Mouse (Mus musculus) intestine, embryonic 14.5 days (tissue): ENCODE data around the gene Rgl1. TPM values are rescaled to one million over a fixed set of nuclear protein-coding genes. Genes with fewer than 3 reads are reported as not detected.

Experiments used
- ATAC-seq: fragments of 200-750 bp; cut with Nextera tagmentation; replicated peaks from 2 replicates; pipeline ENCODE4 v1.8.0; 2017; ENCODE audit warnings: low read depth, moderate number of reproducible peaks, moderate TSS enrichment, moderate library complexity; ENCODE audit not compliant: low FRiP score, low TSS enrichment
- DNase-seq: peaks from one replicate; pipeline ENCODE4 v3.0.0-alpha.2; 2018; ENCODE audit warnings: low spot score
- H3K27ac ChIP-seq: fragments of 300-500 bp; sonication (generic); 2 replicates; pipeline ENCODE4 v1.5.1; 2014; ENCODE audit warnings: low read depth, mild to moderate bottlenecking, control low read depth
- H3K27me3 ChIP-seq: fragments of 300-500 bp; sonication (generic); replicated peaks from 2 replicates; pipeline ENCODE4 v1.6.1; 2014; ENCODE audit warnings: low read length, control low read depth; ENCODE audit not compliant: control insufficient read depth, insufficient read depth
- H3K36me3 ChIP-seq: fragments of 300-500 bp; sonication (generic); 2 replicates; pipeline ENCODE4 v1.6.1; 2014; ENCODE audit warnings: low read length, control low read depth; ENCODE audit not compliant: control insufficient read depth, insufficient read depth
- H3K4me1 ChIP-seq: fragments of 300-500 bp; sonication (generic); replicated peaks from 2 replicates; pipeline ENCODE4 v1.6.1; 2014; ENCODE audit warnings: low read length, control low read depth, mixed read lengths; ENCODE audit not compliant: control insufficient read depth, insufficient read depth
- H3K4me2 ChIP-seq: fragments of 300-500 bp; sonication (generic); 2 replicates; pipeline ENCODE4 v1.6.1; 2014; ENCODE audit warnings: low read length
- H3K4me3 ChIP-seq: fragments of 300-500 bp; sonication (generic); 2 replicates; pipeline ENCODE4 v1.5.1; 2014; ENCODE audit warnings: low read depth, low read length, control low read depth, mixed read lengths
- H3K9ac ChIP-seq: fragments of 300-500 bp; sonication (generic); 2 replicates; pipeline ENCODE4 v1.6.1; 2014; ENCODE audit warnings: mild to moderate bottlenecking, low read length
- H3K9me3 ChIP-seq: fragments of 300-500 bp; sonication (generic); 2 replicates; pipeline ENCODE4 v1.6.1; 2016; ENCODE audit warnings: low read length, control low read depth; ENCODE audit not compliant: control insufficient read depth
- WGBS: fragments of 180-500 bp; shearing (Covaris S2); extraction: QIAGEN DNeasy Blood & Tissue Kit; methylation state at CpG from one replicate; pipeline ENCODE4 v1.1.7; 2014; 5-methylcytosine and 5-hydroxymethylcytosine counted together
- polyA plus RNA-seq: library from polyadenylated mRNA; unstranded; fragments of >200 nt; fragmentation: Nextera tagmentation; extraction: Ambion mirVana; gene quantifications from 2 replicates; pipeline ENCODE4 v1.2.1, GENCODE M21; 2014

Gene Rgl1
- polyA plus RNA-seq, 1 experiment from 2014 or later: 50.9 TPM

GRCm38 (mm10) chr1:152677482-152678211 is 88.5 kb downstream of the Rgl1 start:
- Histone ChIP-seq H3K36me3 (no peaks in the 10 kb centered on the region), H3K4me3 (no peak overlapping the region), H3K4me1 (peaks cover 26% of the 10 kb centered on the region), H3K27ac (peak overlapping the region; percentile 75), H3K9me3 (no peaks in the 10 kb centered on the region), H3K9ac (no peak overlapping the region), H3K4me2 (no peak overlapping the region), H3K27me3 (no peaks in the 10 kb centered on the region)
- peak; percentile 55; the same call in 1 of the 2 replicates for ATAC-seq
- WGBS: 46% methylated on average over 12 of the region's 12 CpGs
- peak; percentile 57 for DNase-seq

- no peak for ATAC-seq
- no peak overlapping the region; the same call in 1 of the 2 replicates for H3K27ac ChIP-seq
- no peak for DNase-seq
Observed at GRCm38 (mm10) chr1:152669446-152670180, 96.5 kb downstream of the Rgl1 start.

GRCm38 (mm10) chr1:152660436-152660835 is 105.7 kb downstream of the Rgl1 start:
- 92% methylated on average over 7 of the region's 7 CpGs for WGBS
- Histone ChIP-seq H3K9me3 (no peaks in the 10 kb centered on the region), H3K4me3 (no peak overlapping the region), H3K4me1 (no peaks in the 10 kb centered on the region), H3K9ac (no peak overlapping the region), H3K27ac (no peak overlapping the region), H3K4me2 (no peak overlapping the region), H3K27me3 (no peaks in the 10 kb centered on the region), H3K36me3 (no peaks in the 10 kb centered on the region)
- DNase-seq (no peak), ATAC-seq (no peak)

More at GRCm38 (mm10) chr1:152669446-152670180, 96.5 kb downstream of the Rgl1 start:
- 59% methylated on average over 8 of the region's 8 CpGs for whole genome bisulfite sequencing
- H3K4me3 ChIP-seq: no peak overlapping the region
- peaks cover 9% of the 10 kb centered on the region for H3K4me1 ChIP-seq
- H3K27me3 ChIP-seq: no peaks in the 10 kb centered on the region
- no peak overlapping the region for H3K4me2 ChIP-seq
- no peaks in the 10 kb centered on the region for H3K9me3 ChIP-seq
- no peaks in the 10 kb centered on the region for H3K36me3 ChIP-seq
- H3K9ac ChIP-seq: no peak overlapping the region

- Histone ChIP-seq H3K9ac (no peak overlapping the region), H3K36me3 (no peaks in the 10 kb centered on the region), H3K27me3 (no peaks in the 10 kb centered on the region), H3K4me1 (no peaks in the 10 kb centered on the region), H3K9me3 (no peaks in the 10 kb centered on the region), H3K27ac (no peak overlapping the region), H3K4me2 (no peak overlapping the region), H3K4me3 (no peak overlapping the region)
- 87% methylated on average over 4 of the region's 4 CpGs for WGBS
- DNase-seq: no peak
- ATAC-seq: no peak
Observed at GRCm38 (mm10) chr1:152659961-152660360, 106.2 kb downstream of the Rgl1 start.

- H3K4me2 ChIP-seq: no peak overlapping the region
- H3K4me3 ChIP-seq: no peak overlapping the region
- no peaks in the 10 kb centered on the region for H3K4me1 ChIP-seq
- H3K27me3 ChIP-seq: no peaks in the 10 kb centered on the region
- H3K9ac ChIP-seq: no peak overlapping the region
- H3K9me3 ChIP-seq: no peaks in the 10 kb centered on the region
- H3K27ac ChIP-seq: no peak overlapping the region
- no peaks in the 10 kb centered on the region for H3K36me3 ChIP-seq
- ATAC-seq: no peak
- no peak for DNase-seq
- WGBS: 88% methylated on average over 6 of the region's 6 CpGs
Observed at GRCm38 (mm10) chr1:152656601-152657000, 109.5 kb downstream of the Rgl1 start.

- H3K9me3 ChIP-seq: no peaks in the 10 kb centered on the region
- no peaks in the 10 kb centered on the region for H3K27me3 ChIP-seq
- no peak overlapping the region for H3K27ac ChIP-seq
- DNase-seq (no peak), ATAC-seq (no peak)
- no peak overlapping the region for H3K9ac ChIP-seq
- no peak overlapping the region for H3K4me2 ChIP-seq
- H3K36me3 ChIP-seq: no peaks in the 10 kb centered on the region
- no peak overlapping the region for H3K4me3 ChIP-seq
- 87% methylated on average over 6 of the region's 6 CpGs for WGBS
- H3K4me1 ChIP-seq: no peaks in the 10 kb centered on the region
Observed at GRCm38 (mm10) chr1:152654851-152655250, 111.3 kb downstream of the Rgl1 start.

GRCm38 (mm10) chr1:152651495-152651874 is 114.7 kb downstream of the Rgl1 start:
- WGBS: 69% methylated on average over 1 of the region's 1 CpGs
- Histone ChIP-seq H3K9me3 (no peaks in the 10 kb centered on the region), H3K4me3 (no peak overlapping the region), H3K36me3 (no peaks in the 10 kb centered on the region), H3K4me1 (no peaks in the 10 kb centered on the region), H3K27me3 (no peaks in the 10 kb centered on the region), H3K9ac (no peak overlapping the region), H3K27ac (no peak overlapping the region), H3K4me2 (no peak overlapping the region)
- DNase-seq: no peak
- ATAC-seq: no peak

DNA sequence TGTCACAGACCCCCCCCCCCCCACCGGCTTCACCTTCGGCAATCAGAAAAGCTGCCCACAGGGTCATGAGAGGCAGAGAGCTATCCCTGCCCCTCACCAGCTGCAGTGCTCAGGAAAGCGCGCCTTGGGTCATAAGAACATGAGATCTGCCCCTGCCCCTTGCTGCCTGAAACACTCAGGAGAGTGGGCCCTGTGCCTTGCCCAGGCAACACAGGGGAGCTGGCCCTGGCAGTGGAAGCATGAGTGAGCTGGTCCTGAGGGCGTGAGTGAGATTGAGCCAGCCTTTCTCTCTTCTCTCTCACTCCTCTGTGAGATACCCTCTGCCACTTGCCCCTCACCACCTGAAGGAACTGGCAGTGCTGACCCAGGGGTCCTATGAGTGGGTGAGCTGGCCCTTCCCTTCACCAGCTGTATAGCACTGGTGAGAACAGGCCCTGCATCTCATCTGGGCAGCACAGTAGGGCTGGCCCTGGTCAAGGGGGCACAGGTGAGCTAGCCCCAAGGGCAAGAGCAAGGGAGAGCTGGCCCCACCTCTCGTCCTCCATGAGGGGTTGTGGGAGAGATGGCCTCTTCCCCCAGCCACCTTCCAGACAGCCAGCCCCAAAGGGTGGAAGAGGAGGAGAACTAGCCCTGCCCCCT is 115.2 kb downstream of the Rgl1 start:
- no peak overlapping the region for H3K4me2 ChIP-seq
- ATAC-seq: no peak
- H3K4me3 ChIP-seq: no peak overlapping the region
- 83% methylated on average over 6 of the region's 6 CpGs for WGBS
- H3K4me1 ChIP-seq: no peaks in the 10 kb centered on the region
- H3K9ac ChIP-seq: no peak overlapping the region
- H3K27ac ChIP-seq: no peak overlapping the region
- no peak for DNase-seq
- H3K27me3 ChIP-seq: no peaks in the 10 kb centered on the region
- no peaks in the 10 kb centered on the region for H3K9me3 ChIP-seq
- H3K36me3 ChIP-seq: no peaks in the 10 kb centered on the region
